Mouse (Mus musculus): ENCODE measurements around the gene Gemin8. TPM values are rescaled to one million over a fixed set of nuclear protein-coding genes. Genes with fewer than 3 reads are reported as not detected.
A peak's percentile ranks its signal among the peaks of the same experiment; 100 is the strongest.

Gemin8 gene
- polyA plus RNA-seq, 1 experiment from 2014 or later = 10.9 TPM

DNA sequence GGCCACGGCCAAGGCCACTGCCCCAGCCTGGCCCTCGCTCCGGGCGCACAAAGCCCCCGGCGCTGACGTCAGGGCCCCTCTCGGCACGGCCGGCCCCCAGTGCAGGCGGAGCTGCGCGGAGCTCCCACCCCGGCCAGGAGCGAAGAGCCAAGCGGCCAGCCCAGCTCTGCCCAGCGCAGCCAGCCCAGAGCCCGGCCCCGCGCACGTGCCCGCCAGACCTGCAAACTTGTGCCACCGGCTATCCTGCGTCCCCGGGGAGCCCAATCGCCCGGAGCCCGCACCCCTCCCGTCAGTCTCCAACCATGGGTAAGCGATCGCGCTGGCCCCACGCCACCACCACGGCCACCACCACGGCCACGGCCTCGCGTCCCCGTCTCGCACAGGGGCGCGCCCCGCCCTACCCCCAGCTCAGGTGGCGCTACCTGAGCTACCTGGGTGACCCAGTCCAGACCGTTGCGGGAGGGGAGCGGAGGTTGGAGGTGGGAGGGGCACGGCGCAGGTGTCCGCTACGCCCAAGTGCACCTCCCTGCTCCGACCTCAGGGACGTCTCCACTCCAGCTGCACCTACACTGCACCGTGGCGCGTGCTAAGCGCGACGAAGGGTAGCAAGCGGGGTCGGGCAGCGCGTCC lies 68.7 kb downstream of the Gemin8 start, which contains the start of gene Gpm6b:
Gpm6b (plus strand) TSS at position 81 of the 630 bp plus-strand sequence.
- H3K4me3 ChIP-seq = peak within 1 kb of the TSS; percentile 62
- peak; percentile 91 for ATAC-seq (ENCODE audit: low FRiP score, low read depth)
- 30% methylated on average over 63 of the region's 63 CpGs for WGBS
- H3K4me2 ChIP-seq (replicated peaks) = peak within 1 kb of the TSS; percentile 85
- H3K36me3 ChIP-seq = no peaks in the 10 kb centered on the region
- no peak within 1 kb of the TSS for H3K27ac ChIP-seq
- peak within 1 kb of the TSS; percentile 73 for H3K9ac ChIP-seq
- no peaks in the 10 kb centered on the region for H3K27me3 ChIP-seq (replicated peaks)
- no peaks in the 10 kb centered on the region for H3K4me1 ChIP-seq
- no peaks in the 10 kb centered on the region for H3K9me3 ChIP-seq

DNA sequence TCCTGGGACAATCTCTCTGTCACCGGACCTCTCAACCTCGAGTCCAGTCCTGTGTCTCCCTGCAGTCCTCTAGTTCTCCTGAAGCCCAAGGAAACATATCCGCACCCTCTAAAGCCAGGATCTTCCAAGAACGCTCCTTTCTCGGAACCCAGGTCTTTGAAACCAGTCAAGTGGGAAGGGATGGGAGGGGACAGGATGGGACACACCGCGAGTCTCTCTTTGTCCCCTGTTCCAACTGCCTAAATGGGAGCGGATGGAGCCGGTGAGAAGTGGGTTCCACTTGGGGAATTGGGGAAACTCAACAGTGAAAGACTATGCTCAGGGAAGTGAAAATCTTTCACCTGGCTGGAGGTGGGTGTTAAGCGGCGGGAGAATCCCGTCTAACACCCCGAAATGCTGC lies 69.3 kb downstream of the Gemin8 start:
- peak overlapping the region; percentile 85 for H3K4me2 ChIP-seq (replicated peaks)
- H3K27me3 ChIP-seq (replicated peaks) = no peaks in the 10 kb centered on the region
- no peaks in the 10 kb centered on the region for H3K4me1 ChIP-seq
- peak; percentile 15; the same call in 1 of the 2 replicates for ATAC-seq (ENCODE audit: low FRiP score, low read depth)
- H3K36me3 ChIP-seq = no peaks in the 10 kb centered on the region
- no peaks in the 10 kb centered on the region for H3K9me3 ChIP-seq
- H3K9ac ChIP-seq = peak overlapping the region; percentile 73
- no peak overlapping the region for H3K27ac ChIP-seq
- H3K4me3 ChIP-seq = peak overlapping the region; percentile 62
- 19% methylated on average over 13 of the region's 13 CpGs for WGBS

Other genes starting within 250 kb of the Gemin8 start
- 190 and 197 TPM in 2 replicates for gene Gpm6b, start 68.5 kb downstream of the Gemin8 start, polyA plus RNA-seq (2016; fragmentation: Nextera tagmentation; extraction: Ambion mirVana)

Data from neural tube, embryonic 12.5 days (tissue).